Mouse (Mus musculus) MEL (cell line): ENCODE measurements around the gene Arrb2. TPM values are rescaled to one million over a fixed set of nuclear protein-coding genes. Genes with fewer than 3 reads are reported as not detected.

Source experiments
- DNase-seq: peaks from one replicate; pipeline ENCODE4 v3.0.0; 2011; ENCODE audit warnings: low read depth, low spot score
- H3K27ac ChIP-seq: 2 replicates; pipeline ENCODE4 v1.5.1; 2012; ENCODE audit warnings: low read depth, mild to moderate bottlenecking, control low read depth, low read length, moderate library complexity; ENCODE audit not compliant: control insufficient read depth
- H3K27me3 ChIP-seq, 2 experiments: fragments of 150-350 bp in 1 of 2; sonication (generic) in 1 of 2; 2 replicates each; pipeline ENCODE4 v1.6.1; 2012; ENCODE audit warnings: low read length in 2 of 2, mild to moderate bottlenecking in 2 of 2, improper control_type of control experiment in 1 of 2, moderate library complexity in 1 of 2; ENCODE audit not compliant: insufficient read depth in 2 of 2, control insufficient read depth in 1 of 2
- H3K36me3 ChIP-seq, 2 experiments: 2 replicates each; pipeline ENCODE4 v1.6.1; 2012 to 2014; ENCODE audit warnings: low read length in 2 of 2, improper control_type of control experiment in 1 of 2, inconsistent platforms in 1 of 2, mild to moderate bottlenecking in 1 of 2; ENCODE audit not compliant: insufficient read depth in 2 of 2, control insufficient read depth in 1 of 2
- H3K4me1 ChIP-seq, 2 experiments: fragments of 150-350 bp in 1 of 2; sonication (generic) in 1 of 2; 2 replicates each; pipeline ENCODE4 v1.6.1; 2012; ENCODE audit warnings: low read length in 2 of 2, improper control_type of control experiment in 1 of 2, mild to moderate bottlenecking in 1 of 2; ENCODE audit not compliant: insufficient read depth in 2 of 2, control insufficient read depth in 1 of 2
- H3K4me3 ChIP-seq, 2 experiments: fragments of 150-350 bp in 1 of 2; sonication (generic) in 1 of 2; 2 replicates each; pipeline ENCODE4 v1.5.1; 2012; ENCODE audit warnings: low read depth in 2 of 2, low read length in 2 of 2, mild to moderate bottlenecking in 2 of 2, moderate library complexity in 2 of 2, control low read depth in 1 of 2, improper control_type of control experiment in 1 of 2; ENCODE audit not compliant: control insufficient read depth in 1 of 2, insufficient read depth in 1 of 2
- H3K79me2 ChIP-seq: 2 replicates; pipeline ENCODE4 v1.6.1; 2012; ENCODE audit warnings: mild to moderate bottlenecking, low read length, moderate library complexity; ENCODE audit not compliant: control insufficient read depth, poor library complexity, insufficient read depth
- H3K9ac ChIP-seq: 2 replicates; pipeline ENCODE4 v1.6.1; 2012; ENCODE audit warnings: low read depth, mild to moderate bottlenecking, control low read depth, low read length, moderate library complexity; ENCODE audit not compliant: control insufficient read depth, poor library complexity, severe bottlenecking
- H3K9me3 ChIP-seq: fragments of 150-350 bp; sonication (generic); replicated peaks from 2 replicates; pipeline ENCODE4 v1.6.1; 2012; ENCODE audit warnings: mild to moderate bottlenecking, low read length, improper control_type of control experiment, moderate library complexity; ENCODE audit not compliant: insufficient read depth
- BHLHE40 ChIP-seq: IDR thresholded peaks from 2 replicates; pipeline ENCODE4 v1.6.1; 2012; ENCODE audit warnings: low read depth, mild to moderate bottlenecking, inconsistent platforms, low read length, improper control_type of control experiment, borderline replicate concordance
- CHD1 ChIP-seq: IDR thresholded peaks from 2 replicates; pipeline ENCODE4 v1.6.1; 2012; ENCODE audit warnings: low read depth, mild to moderate bottlenecking, inconsistent platforms, low read length, improper control_type of control experiment
- CHD2 ChIP-seq: IDR thresholded peaks from 2 replicates; pipeline ENCODE4 v1.6.1; 2011; ENCODE audit warnings: low read length, improper control_type of control experiment
- CTCF ChIP-seq, 3 experiments: IDR thresholded peaks in 2 of 3; conservative IDR thresholded peaks in 1 of 3; 2 replicates each; pipeline ENCODE4 v1.5.1; 2011 to 2012; ENCODE audit warnings: low read length in 3 of 3, low read depth in 2 of 3, mild to moderate bottlenecking in 2 of 3, improper control_type of control experiment in 1 of 3, inconsistent platforms in 1 of 3, mixed read lengths in 1 of 3, moderate library complexity in 1 of 3; ENCODE audit not compliant: control insufficient read depth in 1 of 3, insufficient read depth in 1 of 3, poor library complexity in 1 of 3, severe bottlenecking in 1 of 3
- E2F4 ChIP-seq: IDR thresholded peaks from 2 replicates; pipeline ENCODE4 v1.6.1; 2011; ENCODE audit warnings: low read depth, low read length, improper control_type of control experiment, borderline replicate concordance
- ELF1 ChIP-seq: IDR thresholded peaks from 2 replicates; pipeline ENCODE4 v1.6.1; 2014; ENCODE audit warnings: low read depth, mild to moderate bottlenecking, inconsistent platforms, low read length, improper control_type of control experiment, moderate library complexity
- EP300 ChIP-seq, 2 experiments: IDR thresholded peaks; 2 replicates each; pipeline ENCODE4 v1.6.1; 2011; ENCODE audit warnings: improper control_type of control experiment in 2 of 2, low read length in 2 of 2, low read depth in 1 of 2, mild to moderate bottlenecking in 1 of 2
- ETS1 ChIP-seq: IDR thresholded peaks from 2 replicates; pipeline ENCODE4 v1.6.1; 2012; ENCODE audit warnings: low read depth, mild to moderate bottlenecking, inconsistent platforms, low read length, improper control_type of control experiment, moderate library complexity
- GABPA ChIP-seq: IDR thresholded peaks from 2 replicates; pipeline ENCODE4 v1.6.1; 2012; ENCODE audit warnings: low read depth, mild to moderate bottlenecking, inconsistent platforms, low read length, improper control_type of control experiment, moderate library complexity
- GATA1 ChIP-seq: IDR thresholded peaks from 2 replicates; pipeline ENCODE4 v1.6.1; 2011; ENCODE audit warnings: low read depth, low read length, improper control_type of control experiment
- HCFC1 ChIP-seq: IDR thresholded peaks from 2 replicates; pipeline ENCODE4 v1.6.1; 2012; ENCODE audit warnings: low read depth, mild to moderate bottlenecking, inconsistent platforms, low read length, improper control_type of control experiment, moderate library complexity
- KAT2A ChIP-seq: conservative IDR thresholded peaks from 2 replicates; pipeline ENCODE4 v1.6.1; 2012; ENCODE audit warnings: low read depth, low read length, improper control_type of control experiment, inconsistent platforms
- MAX ChIP-seq: IDR thresholded peaks from 2 replicates; pipeline ENCODE4 v1.6.1; 2011; ENCODE audit warnings: low read length, improper control_type of control experiment
- MAZ ChIP-seq: IDR thresholded peaks from 2 replicates; pipeline ENCODE4 v1.6.1; 2012; ENCODE audit warnings: low read depth, mild to moderate bottlenecking, inconsistent platforms, low read length, improper control_type of control experiment
- MXI1 ChIP-seq: IDR thresholded peaks from 2 replicates; pipeline ENCODE4 v1.6.1; 2011; ENCODE audit warnings: mild to moderate bottlenecking, low read depth, low read length, improper control_type of control experiment
- MYC ChIP-seq: IDR thresholded peaks from 2 replicates; pipeline ENCODE4 v1.6.1; 2011; ENCODE audit warnings: low read depth, mild to moderate bottlenecking, low read length, improper control_type of control experiment, moderate library complexity
- NELFE ChIP-seq: IDR thresholded peaks from 2 replicates; pipeline ENCODE4 v1.6.1; 2011; ENCODE audit warnings: low read depth, low read length, improper control_type of control experiment
- NRF1 ChIP-seq: IDR thresholded peaks from 2 replicates; pipeline ENCODE4 v1.6.1; 2014; ENCODE audit warnings: low read depth, mild to moderate bottlenecking, inconsistent platforms, low read length, improper control_type of control experiment, moderate library complexity; ENCODE audit not compliant: poor library complexity, insufficient read depth, severe bottlenecking
- POLR2A ChIP-seq, 2 experiments: IDR thresholded peaks; 2 replicates each; pipeline ENCODE4 v1.6.1; 2011 to 2012; ENCODE audit warnings: low read length in 2 of 2, mild to moderate bottlenecking in 2 of 2, control low read depth in 1 of 2, improper control_type of control experiment in 1 of 2, low read depth in 1 of 2, moderate library complexity in 1 of 2; ENCODE audit not compliant: control insufficient read depth in 1 of 2, insufficient read depth in 1 of 2, poor library complexity in 1 of 2
- POLR2AphosphoS5 ChIP-seq: IDR thresholded peaks from 2 replicates; pipeline ENCODE4 v1.6.1; 2012; ENCODE audit warnings: low read depth, borderline replicate concordance, mild to moderate bottlenecking, inconsistent platforms, low read length, moderate library complexity, mixed read lengths
- RCOR1 ChIP-seq: IDR thresholded peaks from 2 replicates; pipeline ENCODE4 v1.6.1; 2012; ENCODE audit warnings: low read depth, mild to moderate bottlenecking, inconsistent platforms, low read length, improper control_type of control experiment
- SIN3A ChIP-seq: IDR thresholded peaks from 2 replicates; pipeline ENCODE4 v1.6.1; 2012; ENCODE audit warnings: low read length, improper control_type of control experiment, inconsistent platforms
- SMC3 ChIP-seq: IDR thresholded peaks from 2 replicates; pipeline ENCODE4 v1.6.1; 2011; ENCODE audit warnings: low read depth, low read length, improper control_type of control experiment
- TAL1 ChIP-seq: IDR thresholded peaks from 2 replicates; pipeline ENCODE4 v1.6.1; 2012; ENCODE audit warnings: mild to moderate bottlenecking, inconsistent platforms, low read length, moderate library complexity, mixed read lengths
- TBP ChIP-seq: IDR thresholded peaks from 2 replicates; pipeline ENCODE4 v1.8.0; 2011; ENCODE audit warnings: low read depth, low read length, improper control_type of control experiment
- TCF12 ChIP-seq: IDR thresholded peaks from 2 replicates; pipeline ENCODE4 v1.6.1; 2014; ENCODE audit warnings: low read depth, mild to moderate bottlenecking, inconsistent platforms, low read length, improper control_type of control experiment, moderate library complexity
- ZC3H11A ChIP-seq: IDR thresholded peaks from 2 replicates; pipeline ENCODE4 v1.6.1; 2012; ENCODE audit warnings: low read depth, mild to moderate bottlenecking, inconsistent platforms, low read length, improper control_type of control experiment
- ZKSCAN1 ChIP-seq: IDR thresholded peaks from 2 replicates; pipeline ENCODE4 v1.6.1; 2012; ENCODE audit warnings: low read depth, mild to moderate bottlenecking, inconsistent platforms, low read length, improper control_type of control experiment, moderate library complexity
- polyA plus RNA-seq, 2 experiments: library from polyadenylated mRNA; stranded (reverse) in 1 of 2; unstranded in 1 of 2; fragments of >175 nt in 1 of 2; fragments of >200 nt in 1 of 2; gene quantifications; 2 replicates each; pipeline versions ENCODE4 v1.2.1 to v1.2.4; 2012; ENCODE audit warnings: low replicate concordance in 2 of 2, low read depth in 1 of 2; ENCODE audit not compliant: insufficient read length in 2 of 2, insufficient read depth in 1 of 2, missing spikeins in 1 of 2
- total RNA-seq: library from RNA; depleted of rRNA; stranded (reverse); fragments of 300-350 nt; gene quantifications from 2 replicates; pipeline ENCODE4 v1.2.3, GENCODE M21; 2012

The Arrb2 gene
- total and polyA plus RNA-seq, 3 experiments = 241 to 272 TPM; not detected in 1

DNA sequence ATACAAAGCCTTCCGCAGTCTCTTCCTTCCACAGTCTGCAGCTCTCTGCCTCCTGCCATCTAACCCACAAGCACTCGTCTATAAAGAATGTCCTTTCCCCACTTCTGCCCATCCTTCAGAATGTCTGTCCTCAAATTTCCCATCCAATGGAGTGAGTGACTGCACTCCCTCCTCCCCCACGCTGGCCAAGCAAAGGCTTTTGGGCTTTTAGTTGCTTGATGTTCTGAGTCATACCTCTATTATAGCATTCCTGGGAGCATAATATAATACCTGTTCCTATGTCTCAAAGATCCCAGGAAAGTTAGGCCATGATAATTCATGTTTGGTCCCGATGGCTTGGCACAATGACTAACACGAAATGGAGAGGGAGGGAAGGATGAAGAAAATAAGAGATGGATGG lies 861 bp upstream of the Arrb2 start:
- peak overlapping the region; percentile 37 for H3K9ac ChIP-seq

DNA sequence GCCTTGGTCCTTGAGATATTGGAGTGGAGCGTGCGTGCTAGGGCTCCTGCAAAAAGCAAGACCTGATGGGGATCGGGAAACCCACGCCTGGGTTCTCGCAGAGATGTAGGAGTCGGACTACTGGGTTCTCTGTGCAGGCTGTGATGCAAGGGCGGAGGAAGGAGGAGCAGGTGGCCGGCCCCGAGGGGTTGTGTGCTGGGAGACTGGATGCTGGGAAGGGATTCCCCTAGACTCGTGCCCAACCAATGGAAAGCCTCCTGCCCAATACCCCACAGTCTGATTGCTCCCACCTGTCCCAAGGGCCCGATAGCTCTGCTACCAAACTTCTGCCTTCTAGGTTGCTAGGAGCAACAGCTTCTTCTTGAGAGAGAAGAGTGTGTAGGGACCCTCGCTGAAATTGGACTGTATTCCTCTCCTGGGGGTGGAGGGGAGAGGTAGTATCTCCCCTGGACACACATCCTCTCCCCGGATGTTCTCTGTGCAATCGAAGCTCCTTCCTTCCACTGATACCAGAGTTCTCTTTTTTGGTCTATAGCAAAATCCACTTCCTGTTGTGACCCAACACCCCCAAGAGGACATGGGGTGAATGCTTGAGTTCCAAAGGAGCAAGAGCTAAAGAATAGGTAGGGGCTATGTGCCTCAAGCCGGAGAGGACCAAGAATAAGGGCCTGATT lies 597 bp downstream of the Arrb2 start:
- Histone ChIP-seq H3K27me3 (no peaks in the 10 kb centered on the region), H3K4me3 (peak overlapping the region; percentile 64 to 80), H3K36me3 (peaks cover 0 to 38% of the 10 kb centered on the region in 2 experiments; a peak in 2 of 4 replicates), H3K79me2 (peaks cover 31% of the 10 kb centered on the region), H3K27ac (peak overlapping the region; percentile 88), H3K9ac (peak overlapping the region; percentile 88), H3K4me1 (peaks cover 8 to 51% of the 10 kb centered on the region in 2 experiments), H3K9me3 (no peaks in the 10 kb centered on the region)
- TF ChIP-seq BHLHE40 (peak; percentile 53; the same call in 1 of the 2 replicates), ETS1 (peak; percentile 78), E2F4 (no peak), POLR2A (IDR thresholded peaks at IDR 0.05; ENCODE audit: control insufficient read depth in 1 of 2, insufficient read depth in 1 of 2, low read depth in 1 of 2, low read length in 2 of 2, poor library complexity in 1 of 2) (peak; percentile 6 to 66; a peak in 2 of 4 replicates), KAT2A (no peak), NELFE (0 out of 2 replicates have a peak, but pooled peaks have one; percentile 35), ELF1 (peak; percentile 74), CHD1 (no peak), MXI1 (no peak), HCFC1 (peak; percentile 49), EP300 (IDR thresholded peaks at IDR 0.05; ENCODE audit: low read depth in 1 of 2, low read length in 2 of 2) (peak; percentile 96 to 97), MAZ (peak; percentile 96), TBP (peak; percentile 71; the same call in 1 of the 2 replicates), POLR2AphosphoS5 (no peak), RCOR1 (peak; percentile 88), GABPA (no peak), CTCF (IDR thresholded peaks at IDR 0.05 in 2 of 3, conservative IDR thresholded peaks at IDR 0.05 in 1 of 3; ENCODE audit: control insufficient read depth in 1 of 3, insufficient read depth in 1 of 3, low read depth in 2 of 3, low read length in 3 of 3, poor library complexity in 1 of 3, severe bottlenecking in 1 of 3) (0 out of 6 replicates have a peak, but pooled peaks of 1 of the 3 experiments have one; percentile 0), MYC (peak; percentile 49; the same call in 1 of the 2 replicates), ZKSCAN1 (no peak), TAL1 (peak; percentile 90), GATA1 (peak; percentile 95), TCF12 (peak; percentile 95), CHD2 (no peak), MAX (no peak; the same call in 1 of the 2 replicates), SMC3 (no peak), SIN3A (peak; percentile 92), NRF1 (no peak), ZC3H11A (no peak)
- DNase-seq = peak; percentile 94

More for the DNA sequence above, 861 bp upstream of the Arrb2 start:
- Histone ChIP-seq H3K36me3 (peaks cover 0 to 24% of the 10 kb centered on the region in 2 experiments; a peak in 2 of 4 replicates), H3K4me3 (peak overlapping the region; percentile 25 to 64; a peak in 3 of 4 replicates)
- DNase-seq = no peak
- TF ChIP-seq ZKSCAN1 (0 out of 2 replicates have a peak, but pooled peaks have one; percentile 4), CHD2 (no peak), GATA1 (no peak)
- TF ChIP-seq, all 39 proteins: peak for 1
- Histone ChIP-seq H3K4me1 (peaks cover 4 to 37% of the 10 kb centered on the region in 2 experiments), H3K9me3 (no peaks in the 10 kb centered on the region), H3K79me2 (peaks cover 31% of the 10 kb centered on the region), H3K27ac (no peak overlapping the region), H3K27me3 (no peaks in the 10 kb centered on the region)
